Mouse (Mus musculus) spleen, adult 2 months (tissue): ENCODE data around the gene Ccr7.

ENCODE experiments used
- CTCF ChIP-seq: fragments of 200-500 bp; IDR thresholded peaks from 2 replicates; pipeline ENCODE4 v1.5.1; 2011; ENCODE audit warnings: mild to moderate bottlenecking, inconsistent platforms; ENCODE audit not compliant: insufficient read depth, insufficient read length, insufficient replicate concordance; ENCODE audit errors: extremely low read depth
- POLR2A ChIP-seq: fragments of 200-500 bp; IDR thresholded peaks from 2 replicates; pipeline ENCODE4 v1.6.1; 2011; ENCODE audit warnings: low read depth, low read length, inconsistent platforms

DNA sequence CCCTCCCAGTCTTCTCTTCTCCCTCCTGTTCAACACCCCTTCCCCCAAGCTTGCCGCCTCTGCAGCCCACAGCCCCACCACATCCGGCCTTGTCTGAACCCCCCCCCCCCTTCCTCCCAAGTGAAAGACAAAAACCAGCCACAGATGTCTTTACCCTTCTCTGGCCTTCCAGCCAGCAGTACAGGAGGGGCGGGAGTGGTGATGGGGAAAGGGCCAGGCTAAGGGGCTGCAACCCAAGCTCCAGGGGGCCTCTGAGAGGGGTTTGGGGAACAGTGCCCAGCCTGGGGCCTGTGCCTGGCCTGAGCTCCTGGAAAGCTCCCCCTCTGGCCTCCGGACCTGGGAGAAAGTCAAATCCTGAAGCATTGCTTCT is 7.0 kb downstream of the Ccr7 start:
- no peak for TF ChIP-seq CTCF
- no peak for TF ChIP-seq POLR2A
